Mouse (Mus musculus) CD8-positive naive resting alpha-beta T cell, adult 57 days (primary cell): ENCODE data around the gene Pdap1. TPM values are rescaled to one million over a fixed set of nuclear protein-coding genes. Genes with fewer than 3 reads are reported as not detected.

ENCODE experiments used
- total RNA-seq: library from RNA; stranded (reverse); gene quantifications from one replicate; pipeline ENCODE4 v1.2.4, GENCODE M21; 2023

The Pdap1 gene
- total RNA-seq: 46.4 TPM

GRCm38 (mm10) chr5:145139571-145140519, at the start of gene Pdap1, which contains the start of gene Bud31:
Gene Pdap1, minus strand, starts transcription at chr5:145140238.
Gene Bud31, plus strand, starts transcription at chr5:145140362.

GRCm38 (mm10) chr5:145166536-145167305, 26.7 kb upstream of the Pdap1 start, which contains the start of the genes Ptcd1 and Cpsf4:
Gene Ptcd1, minus strand, starts transcription at chr5:145167108.
Gene Cpsf4, plus strand, starts transcription at chr5:145167213.

GRCm38 (mm10) chr5:145114071-145114605, 25.9 kb downstream of the Pdap1 start, which contains the start of gene Arpc1b:
Gene Arpc1b, plus strand, starts transcription at chr5:145114215.

GRCm38 (mm10) chr5:145083632-145084451, 56.2 kb downstream of the Pdap1 start, which contains the start of the genes Arpc1a and Kpna7:
Gene Arpc1a, plus strand, starts transcription at chr5:145083830.
Gene Kpna7, minus strand, starts transcription at chr5:145084030.

Other genes with a start within 250 kb of the Pdap1 start
- gene Smurf1, start 174.4 kb downstream of the Pdap1 start, total RNA-seq: 68.8 TPM
- gene Gm4871, start 107.5 kb downstream of the Pdap1 start, total RNA-seq: not detected
- gene 1700018F24Rik, start 97.2 kb downstream of the Pdap1 start, total RNA-seq: not detected
- 87.5 TPM for gene Arpc1a, start 56.4 kb downstream of the Pdap1 start, total RNA-seq
- gene Kpna7, start 56.2 kb downstream of the Pdap1 start, total RNA-seq: not detected
- 399 TPM for gene Arpc1b, start 26.0 kb downstream of the Pdap1 start, total RNA-seq
- 223 TPM for gene Bud31, start 124 bp upstream of the Pdap1 start, total RNA-seq
- 22.8 TPM for gene Ptcd1, start 26.9 kb upstream of the Pdap1 start, total RNA-seq
- 38.1 TPM for gene Cpsf4, start 27.0 kb upstream of the Pdap1 start, total RNA-seq
- 152 TPM for gene Atp5j2, start 51.8 kb upstream of the Pdap1 start, total RNA-seq
- gene Zkscan14, start 61.6 kb upstream of the Pdap1 start, total RNA-seq: 38.8 TPM
- gene Zkscan5, start 64.3 kb upstream of the Pdap1 start, total RNA-seq: 7.7 TPM
- 74.7 TPM for gene Zfp655, start 91.5 kb upstream of the Pdap1 start, total RNA-seq
- 36.0 TPM for gene Zscan25, start 140.3 kb upstream of the Pdap1 start, total RNA-seq
- gene Cyp3a57, start 205.0 kb upstream of the Pdap1 start, total RNA-seq: not detected